Mouse (Mus musculus) forebrain, embryonic 12.5 days (tissue): ENCODE measurements around the gene Mrps18a. TPM values are rescaled to one million over a fixed set of nuclear protein-coding genes. Genes with fewer than 3 reads are reported as not detected.

Experiments
- ATAC-seq: fragments of 200-750 bp; cut with Nextera tagmentation; 2 replicates; pipeline ENCODE4 v1.8.0; 2017; ENCODE audit warnings: moderate TSS enrichment; ENCODE audit not compliant: low FRiP score
- H3K27ac ChIP-seq: fragments of 300-500 bp; sonication (generic); 2 replicates; pipeline ENCODE4 v1.5.1; 2016; ENCODE audit warnings: mild to moderate bottlenecking
- H3K27me3 ChIP-seq: fragments of 300-500 bp; sonication (generic); 2 replicates; pipeline ENCODE4 v1.6.1; 2016; ENCODE audit warnings: mild to moderate bottlenecking
- H3K36me3 ChIP-seq: fragments of 300-500 bp; sonication (generic); replicated peaks from 2 replicates; pipeline ENCODE4 v1.6.1; 2016; ENCODE audit warnings: mild to moderate bottlenecking
- H3K4me1 ChIP-seq: fragments of 300-500 bp; sonication (generic); 2 replicates; pipeline ENCODE4 v1.6.1; 2016
- H3K4me2 ChIP-seq: fragments of 300-500 bp; sonication (generic); 2 replicates; pipeline ENCODE4 v1.6.1; 2016; ENCODE audit warnings: mild to moderate bottlenecking, moderate library complexity
- H3K4me3 ChIP-seq: fragments of 300-500 bp; sonication (generic); replicated peaks from 2 replicates; pipeline ENCODE4 v1.5.1; 2016; ENCODE audit warnings: mild to moderate bottlenecking
- H3K9ac ChIP-seq: fragments of 300-500 bp; sonication (generic); 2 replicates; pipeline ENCODE4 v1.6.1; 2016; ENCODE audit warnings: mild to moderate bottlenecking
- H3K9me3 ChIP-seq: fragments of 300-500 bp; sonication (generic); 2 replicates; pipeline ENCODE4 v1.6.1; 2016
- WGBS: fragments of 180-500 bp; shearing (Covaris S2); methylation state at CpG from one replicate; pipeline ENCODE4 v1.1.7; 2016; 5-methylcytosine and 5-hydroxymethylcytosine counted together
- polyA plus RNA-seq: library from polyadenylated mRNA; unstranded; fragments of >200 nt; fragmentation: Nextera tagmentation; extraction: Ambion mirVana; gene quantifications from 2 replicates; pipeline ENCODE4 v1.2.1, GENCODE M21; 2016

Gene Mrps18a
- polyA plus RNA-seq, 1 experiment from 2014 or later, result 121 TPM

DNA sequence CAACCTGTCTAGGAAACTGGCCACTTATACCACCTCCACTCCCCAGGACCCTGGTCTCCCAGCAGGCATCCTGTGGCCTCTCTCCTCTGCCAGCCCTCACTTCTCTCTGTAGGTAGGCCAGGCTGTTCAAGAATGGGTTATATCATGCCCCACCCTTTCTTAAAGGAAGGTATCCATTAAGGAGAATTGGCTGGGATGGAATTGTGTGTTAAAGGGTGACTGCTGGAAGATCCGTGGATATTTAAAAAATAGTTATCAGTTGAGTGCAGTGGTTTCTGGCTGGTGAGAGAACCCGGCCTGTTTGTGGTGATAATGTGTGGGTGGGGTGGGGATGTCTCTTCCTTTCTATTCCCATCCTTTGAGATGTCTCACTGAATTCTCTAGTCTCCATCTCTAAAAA lies 48.5 kb downstream of the Mrps18a start:
- Histone ChIP-seq H3K27ac (peak overlapping the region; percentile 31; the same call in 1 of the 2 replicates), H3K9ac (0 out of 2 replicates have a peak overlapping the region, but pooled peaks have one; percentile 51), H3K9me3 (no peaks in the 10 kb centered on the region), H3K4me3 (no peak overlapping the region), H3K27me3 (no peaks in the 10 kb centered on the region), H3K4me1 (peaks cover 22% of the 10 kb centered on the region), H3K4me2 (0 out of 2 replicates have a peak overlapping the region, but pooled peaks have one; percentile 65), H3K36me3 (peaks cover 4% of the 10 kb centered on the region)
- no peak for ATAC-seq
- WGBS, result 74% methylated on average over 2 of the region's 2 CpGs

DNA sequence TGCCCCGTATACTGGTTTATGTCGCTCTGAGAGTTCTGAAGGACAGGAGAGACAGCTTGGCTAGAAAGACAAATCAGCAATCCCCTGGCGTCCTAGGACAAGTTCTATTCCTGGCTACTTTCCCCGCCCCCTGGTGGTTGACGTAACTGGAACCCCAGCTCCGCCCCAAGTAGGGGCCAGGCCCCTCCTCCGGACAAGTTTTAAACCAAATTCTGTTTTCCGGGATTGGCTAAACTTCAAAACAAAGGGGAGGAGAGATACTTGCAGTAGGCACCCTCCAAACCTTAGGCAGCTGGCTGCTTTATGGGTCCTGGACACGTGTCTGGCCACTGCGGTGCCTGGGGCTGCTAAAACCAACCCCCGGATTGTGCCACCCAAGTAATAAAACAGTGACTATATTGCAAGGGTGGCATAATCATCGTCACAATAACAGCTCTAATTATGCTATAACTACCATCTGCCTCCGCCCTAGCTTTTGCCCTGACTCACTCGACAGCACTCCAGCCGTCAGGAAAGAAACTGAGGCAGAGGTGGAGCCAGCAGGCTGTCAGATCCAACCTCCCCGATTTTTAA lies 49.4 kb downstream of the Mrps18a start:
- Histone ChIP-seq H3K4me2 (peak overlapping the region; percentile 65), H3K27me3 (no peaks in the 10 kb centered on the region), H3K9me3 (no peaks in the 10 kb centered on the region), H3K4me3 (peak overlapping the region; percentile 81), H3K9ac (peak overlapping the region; percentile 85), H3K27ac (peak overlapping the region; percentile 84), H3K4me1 (peaks cover 22% of the 10 kb centered on the region), H3K36me3 (peaks cover 13% of the 10 kb centered on the region)
- peak; percentile 70 for ATAC-seq
- under 1% methylated on average over 16 of the region's 16 CpGs for WGBS

DNA sequence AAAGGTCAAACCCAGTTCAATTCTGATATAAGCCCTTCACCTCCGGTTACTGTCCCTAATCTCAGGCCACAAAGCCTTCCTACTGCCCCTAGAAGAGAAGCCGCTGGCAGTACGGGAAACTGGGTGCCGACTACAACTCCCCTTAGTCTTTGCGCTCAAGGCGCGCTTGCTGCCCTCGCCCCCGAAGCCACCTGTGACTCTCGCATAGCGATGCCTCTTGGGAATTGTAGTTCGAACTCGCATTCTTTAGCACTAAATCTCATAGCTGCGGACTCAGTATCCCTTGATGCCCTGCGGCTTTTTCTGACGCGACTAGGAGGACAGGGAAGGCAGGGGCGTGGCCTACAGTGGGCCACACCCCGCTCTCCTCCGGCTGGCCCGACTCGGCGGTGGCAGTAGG lies 49.9 kb downstream of the Mrps18a start, which contains the start of gene Gtpbp2:
Gtpbp2 (plus strand) TSS at position 347 of the 400 bp plus-strand sequence.
- under 1% methylated on average over 22 of the region's 23 CpGs for WGBS
- H3K9ac ChIP-seq, result peak within 1 kb of the TSS; percentile 85
- H3K27me3 ChIP-seq, result no peaks in the 10 kb centered on the region
- peaks cover 22% of the 10 kb centered on the region for H3K4me1 ChIP-seq
- ATAC-seq, result peak; percentile 95
- peak within 1 kb of the TSS; percentile 84 for H3K27ac ChIP-seq
- H3K4me2 ChIP-seq, result peak within 1 kb of the TSS; percentile 65
- H3K4me3 ChIP-seq, result peak within 1 kb of the TSS; percentile 81
- H3K36me3 ChIP-seq, result peaks cover 19% of the 10 kb centered on the region
- H3K9me3 ChIP-seq, result no peaks in the 10 kb centered on the region

DNA sequence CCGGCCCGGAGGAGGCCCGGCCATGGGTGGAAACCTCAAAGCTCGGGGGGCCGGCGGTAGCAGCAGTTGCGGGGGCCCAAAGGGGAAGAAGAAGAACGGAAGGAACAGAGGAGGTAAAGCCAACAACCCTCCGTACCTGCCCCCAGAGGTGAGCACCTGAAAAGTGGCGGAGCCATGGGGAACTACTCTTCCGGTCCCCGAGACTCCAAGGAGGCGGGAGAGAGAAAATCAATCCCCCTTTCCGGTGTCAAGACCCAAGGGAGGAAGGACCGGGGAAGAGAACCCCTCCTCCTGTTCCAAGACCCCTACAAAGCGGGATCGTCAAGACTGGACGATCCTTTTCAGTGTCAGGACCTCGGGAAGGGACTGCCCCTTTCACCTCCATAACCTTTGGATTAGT lies 50.4 kb downstream of the Mrps18a start:
- Histone ChIP-seq H3K27ac (peak overlapping the region; percentile 81), H3K36me3 (peaks cover 24% of the 10 kb centered on the region), H3K4me3 (peak overlapping the region; percentile 81), H3K27me3 (no peaks in the 10 kb centered on the region), H3K4me1 (peaks cover 22% of the 10 kb centered on the region), H3K9me3 (no peaks in the 10 kb centered on the region), H3K9ac (peak overlapping the region; percentile 85), H3K4me2 (peak overlapping the region; percentile 65)
- ATAC-seq, result peak; percentile 37
- under 1% methylated on average over 19 of the region's 19 CpGs for WGBS

DNA sequence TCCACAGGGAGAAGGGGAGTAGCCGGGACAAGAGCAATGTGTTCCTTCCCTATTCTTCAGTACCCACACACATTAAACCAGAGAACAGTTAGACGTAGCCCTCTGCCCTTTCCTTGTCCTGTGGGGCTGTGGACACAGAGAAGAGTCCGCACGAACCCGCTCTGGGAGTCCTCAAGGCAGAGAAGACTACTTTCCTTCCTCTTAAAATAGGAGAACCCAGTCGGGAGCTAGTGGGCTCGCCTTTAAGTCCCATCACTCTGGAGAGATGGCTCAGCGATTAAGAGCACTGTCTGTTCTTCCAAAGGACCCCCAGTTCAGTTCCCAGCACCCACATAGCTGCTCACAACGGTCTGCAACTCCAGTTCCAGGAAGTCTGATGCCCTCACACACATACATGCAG lies 50.9 kb downstream of the Mrps18a start:
- no peaks in the 10 kb centered on the region for H3K9me3 ChIP-seq

DNA sequence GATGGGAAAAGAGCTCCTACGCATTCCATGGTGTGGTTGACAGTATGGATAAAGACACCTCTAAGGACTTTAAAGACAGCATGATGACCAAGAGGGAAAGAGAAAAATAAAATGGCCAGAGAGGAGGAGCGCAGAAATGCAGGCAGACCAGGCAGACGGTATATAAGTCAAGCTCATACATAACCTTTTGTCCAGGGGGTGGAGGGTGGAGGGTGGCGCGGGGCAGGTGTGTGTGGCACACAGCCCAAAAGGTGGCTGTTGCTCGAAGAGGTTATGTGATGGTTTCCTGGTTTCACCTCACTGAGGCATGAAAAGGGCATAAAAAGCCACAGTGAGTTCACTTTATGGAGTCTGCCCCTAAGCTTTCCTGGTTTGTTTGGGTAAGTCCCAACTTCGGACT lies 51.8 kb downstream of the Mrps18a start:
- Histone ChIP-seq H3K4me1 (peaks cover 22% of the 10 kb centered on the region), H3K9ac (no peak overlapping the region), H3K36me3 (peaks cover 37% of the 10 kb centered on the region), H3K4me2 (no peak overlapping the region), H3K4me3 (no peak overlapping the region; the same call in 1 of the 2 replicates), H3K9me3 (no peaks in the 10 kb centered on the region), H3K27ac (no peak overlapping the region), H3K27me3 (no peaks in the 10 kb centered on the region)
- no peak for ATAC-seq
- WGBS, result 93% methylated on average over 7 of the region's 7 CpGs

More for the DNA sequence above, 50.9 kb downstream of the Mrps18a start:
- no peak for ATAC-seq
- Histone ChIP-seq H3K27ac (peak overlapping the region; percentile 81), H3K27me3 (no peaks in the 10 kb centered on the region), H3K4me2 (peak overlapping the region; percentile 65), H3K4me1 (peaks cover 22% of the 10 kb centered on the region), H3K36me3 (peaks cover 29% of the 10 kb centered on the region), H3K9ac (peak overlapping the region; percentile 85), H3K4me3 (peak overlapping the region; percentile 81)
- WGBS, result 52% methylated on average over 9 of the region's 9 CpGs

DNA sequence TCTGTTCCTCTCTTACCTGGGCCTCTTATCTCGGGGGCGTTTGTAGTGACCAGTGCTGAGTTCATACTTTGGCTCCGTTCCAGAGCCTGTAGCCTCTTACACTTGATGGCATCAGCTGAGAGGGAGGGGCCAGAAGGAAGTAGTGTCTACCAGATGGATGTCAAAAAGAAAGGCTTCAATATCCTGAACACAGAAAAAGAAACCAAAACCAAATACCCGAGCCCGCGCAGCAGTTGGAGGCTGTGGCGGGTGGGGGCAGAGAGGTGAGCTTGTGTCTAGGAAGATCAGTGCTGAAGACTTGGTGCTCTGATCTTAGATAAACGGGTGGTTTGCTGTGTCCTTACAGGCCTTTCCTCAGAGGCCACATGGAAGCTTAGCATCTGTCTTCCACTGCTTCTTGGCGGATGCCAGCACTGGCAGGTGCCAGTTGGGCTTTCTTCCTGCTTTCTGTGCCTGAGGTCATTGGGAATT lies 52.2 kb downstream of the Mrps18a start:
- Histone ChIP-seq H3K36me3 (peaks cover 42% of the 10 kb centered on the region), H3K27me3 (no peaks in the 10 kb centered on the region), H3K4me3 (0 out of 2 replicates have a peak overlapping the region, but pooled peaks have one; percentile 7), H3K27ac (no peak overlapping the region), H3K4me2 (no peak overlapping the region; the same call in 1 of the 2 replicates), H3K9ac (no peak overlapping the region), H3K9me3 (no peaks in the 10 kb centered on the region), H3K4me1 (peaks cover 22% of the 10 kb centered on the region)
- no peak for ATAC-seq
- 93% methylated on average over 9 of the region's 9 CpGs for WGBS

DNA sequence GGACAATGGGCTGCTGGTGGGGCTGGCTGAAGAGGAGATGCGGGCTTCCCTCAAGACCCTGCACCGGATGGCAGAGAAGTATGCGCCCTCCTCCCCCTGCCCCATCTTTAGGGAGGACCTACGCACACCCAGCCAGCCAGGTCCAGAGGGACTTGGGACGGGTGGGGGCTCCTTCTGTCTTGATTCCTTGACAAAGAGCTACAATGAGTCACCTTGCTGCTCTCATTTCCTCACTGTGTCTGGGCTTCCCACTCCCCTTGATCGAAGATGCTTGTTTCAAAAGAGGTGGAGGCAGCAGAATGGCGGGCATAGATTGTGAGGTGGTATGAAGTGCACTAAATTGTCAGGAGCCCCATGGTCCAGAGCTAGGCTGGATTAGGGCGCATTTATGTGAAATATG lies 53.5 kb downstream of the Mrps18a start:
- H3K27me3 ChIP-seq, result no peaks in the 10 kb centered on the region
- WGBS, result 95% methylated on average over 8 of the region's 8 CpGs
- no peak overlapping the region for H3K9ac ChIP-seq
- H3K36me3 ChIP-seq, result peaks cover 54% of the 10 kb centered on the region
- H3K4me1 ChIP-seq, result peaks cover 22% of the 10 kb centered on the region
- no peak overlapping the region for H3K4me3 ChIP-seq
- ATAC-seq, result no peak
- no peaks in the 10 kb centered on the region for H3K9me3 ChIP-seq
- H3K27ac ChIP-seq, result no peak overlapping the region
- H3K4me2 ChIP-seq, result no peak overlapping the region

DNA sequence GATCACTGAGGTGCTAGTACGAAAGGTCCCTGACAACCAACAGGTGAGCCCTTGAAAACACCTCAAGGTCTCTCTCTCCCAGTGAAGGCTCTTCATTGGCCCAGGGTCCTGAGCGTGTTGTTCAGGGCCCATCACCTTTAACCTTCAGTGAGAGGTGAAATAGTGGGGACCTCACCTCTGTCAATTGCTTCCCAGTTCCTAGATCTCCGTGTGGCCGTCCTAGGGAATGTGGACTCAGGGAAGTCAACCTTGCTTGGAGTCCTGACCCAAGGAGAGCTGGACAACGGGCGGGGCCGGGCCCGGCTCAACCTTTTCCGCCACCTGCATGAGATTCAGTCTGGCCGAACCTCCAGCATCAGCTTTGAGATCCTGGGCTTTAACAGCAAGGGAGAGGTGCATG lies 54.0 kb downstream of the Mrps18a start:
- peaks cover 19% of the 10 kb centered on the region for H3K4me1 ChIP-seq
- H3K36me3 ChIP-seq, result peaks cover 59% of the 10 kb centered on the region
- 89% methylated on average over 10 of the region's 10 CpGs for WGBS
- H3K9ac ChIP-seq, result no peak overlapping the region
- H3K4me2 ChIP-seq, result no peak overlapping the region
- H3K27ac ChIP-seq, result no peak overlapping the region
- H3K27me3 ChIP-seq, result no peaks in the 10 kb centered on the region
- H3K4me3 ChIP-seq, result no peak overlapping the region
- ATAC-seq, result no peak
- H3K9me3 ChIP-seq, result no peaks in the 10 kb centered on the region

DNA sequence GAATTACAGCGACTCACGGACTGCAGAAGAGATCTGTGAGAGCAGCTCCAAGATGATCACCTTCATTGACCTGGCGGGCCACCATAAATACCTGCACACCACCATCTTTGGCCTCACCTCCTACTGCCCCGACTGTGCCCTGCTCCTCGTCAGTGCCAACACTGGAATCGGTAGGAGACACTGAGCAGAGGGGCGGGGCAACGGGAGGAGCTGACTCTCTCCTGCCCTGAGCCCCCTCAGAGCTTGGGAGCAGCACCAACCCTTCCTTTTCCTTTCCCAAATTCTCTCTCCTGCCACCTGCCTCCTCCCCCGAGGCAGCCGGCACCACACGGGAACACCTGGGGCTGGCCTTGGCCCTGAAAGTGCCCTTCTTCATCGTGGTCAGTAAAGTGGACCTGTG lies 54.7 kb downstream of the Mrps18a start:
- Histone ChIP-seq H3K27me3 (no peaks in the 10 kb centered on the region), H3K4me1 (peaks cover 18% of the 10 kb centered on the region), H3K27ac (no peak overlapping the region), H3K36me3 (peaks cover 66% of the 10 kb centered on the region), H3K9me3 (no peaks in the 10 kb centered on the region), H3K4me3 (no peak overlapping the region), H3K9ac (no peak overlapping the region), H3K4me2 (no peak overlapping the region)
- ATAC-seq, result no peak
- 93% methylated on average over 12 of the region's 12 CpGs for WGBS

DNA sequence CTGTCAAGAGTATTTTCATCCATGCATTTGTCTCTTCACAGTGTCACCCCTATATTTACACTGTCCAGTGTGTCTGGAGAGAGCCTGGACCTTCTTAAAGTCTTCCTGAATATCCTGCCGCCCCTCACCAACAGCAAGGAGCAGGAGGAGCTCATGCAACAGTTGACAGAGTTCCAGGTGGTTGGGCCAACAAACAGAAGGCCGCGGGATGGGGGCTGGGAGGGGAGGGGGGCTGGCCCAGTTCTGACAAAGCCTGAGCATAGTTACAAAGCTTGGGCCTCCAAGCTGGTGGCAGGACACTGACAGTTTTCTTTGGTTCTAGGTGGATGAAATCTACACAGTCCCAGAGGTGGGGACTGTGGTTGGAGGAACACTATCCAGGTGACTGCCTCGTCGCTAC lies 55.5 kb downstream of the Mrps18a start:
- 92% methylated on average over 5 of the region's 5 CpGs for WGBS
- Histone ChIP-seq H3K36me3 (peaks cover 74% of the 10 kb centered on the region), H3K27me3 (no peaks in the 10 kb centered on the region), H3K9me3 (no peaks in the 10 kb centered on the region), H3K9ac (no peak overlapping the region), H3K27ac (no peak overlapping the region), H3K4me2 (no peak overlapping the region), H3K4me1 (peaks cover 18% of the 10 kb centered on the region), H3K4me3 (no peak overlapping the region)
- ATAC-seq, result no peak

DNA sequence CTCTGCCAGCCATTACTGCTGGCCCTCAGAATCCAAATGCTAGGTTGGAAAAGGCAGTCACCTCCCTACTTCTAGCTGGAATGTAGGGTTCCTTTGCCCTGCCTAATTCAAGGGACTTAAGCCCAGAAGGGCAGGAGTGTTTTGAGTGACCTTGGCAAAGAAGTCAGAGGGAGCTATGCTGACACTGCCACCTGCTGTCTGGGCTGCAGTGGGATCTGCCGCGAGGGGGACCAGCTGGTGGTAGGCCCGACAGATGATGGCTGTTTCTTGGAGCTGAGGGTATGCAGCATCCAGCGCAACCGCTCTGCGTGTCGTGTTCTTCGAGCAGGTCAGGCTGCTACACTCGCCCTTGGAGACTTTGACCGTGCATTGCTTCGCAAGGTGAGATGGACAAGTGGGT lies 56.2 kb downstream of the Mrps18a start:
- H3K4me1 ChIP-seq, result peaks cover 12% of the 10 kb centered on the region
- no peaks in the 10 kb centered on the region for H3K9me3 ChIP-seq
- H3K36me3 ChIP-seq, result peaks cover 77% of the 10 kb centered on the region
- H3K27ac ChIP-seq, result no peak overlapping the region
- H3K4me3 ChIP-seq, result no peak overlapping the region
- ATAC-seq, result no peak
- WGBS, result 88% methylated on average over 11 of the region's 11 CpGs
- H3K4me2 ChIP-seq, result no peak overlapping the region
- no peaks in the 10 kb centered on the region for H3K27me3 ChIP-seq
- H3K9ac ChIP-seq, result no peak overlapping the region

DNA sequence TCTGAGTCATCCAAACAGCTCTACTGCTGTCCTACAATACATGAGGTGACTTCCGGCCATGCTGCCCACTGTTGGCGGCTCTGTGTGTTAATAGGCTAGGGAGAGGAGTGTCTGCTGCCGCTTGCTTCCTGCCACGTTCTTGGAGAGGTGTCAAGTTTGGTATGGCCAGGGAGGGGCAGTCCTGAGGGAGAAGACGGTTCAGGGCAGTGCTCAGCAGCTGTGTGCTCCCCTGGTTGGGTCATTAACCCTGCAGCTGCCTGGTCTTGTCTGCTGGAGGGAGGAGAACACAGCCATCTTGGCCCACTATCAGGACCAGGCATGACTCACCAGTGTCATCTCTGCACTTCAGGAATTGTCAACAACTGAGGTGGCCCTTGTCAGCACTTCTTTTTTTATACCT lies 57.5 kb downstream of the Mrps18a start:
- H3K4me2 ChIP-seq, result no peak overlapping the region
- H3K9me3 ChIP-seq, result no peaks in the 10 kb centered on the region
- H3K36me3 ChIP-seq, result peaks cover 90% of the 10 kb centered on the region
- H3K4me3 ChIP-seq, result no peak overlapping the region
- ATAC-seq, result no peak
- no peaks in the 10 kb centered on the region for H3K4me1 ChIP-seq
- 67% methylated on average over 5 of the region's 5 CpGs for WGBS
- H3K9ac ChIP-seq, result no peak overlapping the region
- no peaks in the 10 kb centered on the region for H3K27me3 ChIP-seq
- no peak overlapping the region for H3K27ac ChIP-seq
